ENCODE assay signal across 11 mouse cellular contexts in genomic region chr10:97265959-97266517, GRCm38 (mm10).
DNase-seq lines count a peak whose midpoint lies in the region; ATAC-seq and TF ChIP-seq lines count a peak whose summit lies in the region.
"Had no signal": no experiment of that assay in that cellular context is flagged by ENCODE, and none has a peak within 500 bp of the region (broad histone marks: within the 10 kb centered on the region; RNA-seq: fewer than 3 reads in every experiment).

No protein-coding gene starts in this region.

- H3K9me3 ChIP-seq in intestine, embryonic 15.5 days = no peaks in the 10 kb centered on the region
- H3K9me3 ChIP-seq in intestine, postnatal 0 days (ENCODE audit: control insufficient read depth) = no peaks in the 10 kb centered on the region

- no peak for TF ChIP-seq CTCF in intestine, postnatal 0 days (IDR thresholded peaks at IDR 0.05; ENCODE audit: low read depth)

- no peaks in the 10 kb centered on the region for H3K4me1 ChIP-seq in intestine, embryonic 15.5 days (replicated peaks)
- H3K4me1 ChIP-seq in intestine, postnatal 0 days (replicated peaks; ENCODE audit: control insufficient read depth, insufficient read depth, low read length) = no peaks in the 10 kb centered on the region

- ATAC-seq in intestine, embryonic 15.5 days = peak; percentile 53; the same call in 1 of the 2 replicates
- ATAC-seq in intestine, postnatal 0 days = no peak
- ATAC-seq in inflammation-experienced regulatory T-cells, adult 6 months = no peak

- no peak overlapping the region for H3K9ac ChIP-seq in intestine, embryonic 15.5 days
- H3K9ac ChIP-seq in intestine, postnatal 0 days (ENCODE audit: low read depth, low read length) = no peak overlapping the region

- 55% methylated on average over 6 of the region's 6 CpGs for WGBS in intestine, embryonic 15.5 days
- WGBS in intestine, postnatal 0 days = 69% methylated on average over 6 of the region's 6 CpGs

- DNase-seq in MN1 (ENCODE audit: low spot score) = peak; percentile 13
- DNase-seq in embryo, embryonic 11.5 days (ENCODE audit: low read depth, low spot score) = peak; percentile 57
- peak; percentile 69 for DNase-seq in hindlimb bud, embryonic 11.5 days (ENCODE audit: extremely low spot score, low read depth, low spot score)
- DNase-seq in thymus, postnatal 0 days (ENCODE audit: low spot score) = no peak
- no peak for DNase-seq in kidney, adult 11 months
- DNase-seq: cerebellum, postnatal 36 days; gastrocnemius, postnatal 25 days; thymus, postnatal 14 days had no signal

- H3K27me3 ChIP-seq in intestine, embryonic 15.5 days (replicated peaks) = no peaks in the 10 kb centered on the region
- H3K27me3 ChIP-seq in intestine, postnatal 0 days (replicated peaks; ENCODE audit: control insufficient read depth, insufficient read depth, low read length) = no peaks in the 10 kb centered on the region

- H3K4me3 ChIP-seq in intestine, embryonic 15.5 days (replicated peaks) = no peak overlapping the region
- H3K4me3 ChIP-seq in intestine, postnatal 0 days (ENCODE audit: low read depth, low read length) = no peak overlapping the region

- H3K4me2 ChIP-seq in intestine, embryonic 15.5 days (replicated peaks) = no peak overlapping the region
- H3K4me2 ChIP-seq in intestine, postnatal 0 days (replicated peaks; ENCODE audit: low read depth) = no peak overlapping the region

- no peaks in the 10 kb centered on the region for H3K36me3 ChIP-seq in intestine, embryonic 15.5 days
- H3K36me3 ChIP-seq in intestine, postnatal 0 days (ENCODE audit: control insufficient read depth, insufficient read depth) = no peaks in the 10 kb centered on the region

- no peak overlapping the region for H3K27ac ChIP-seq in intestine, embryonic 15.5 days
- H3K27ac ChIP-seq in intestine, postnatal 0 days (ENCODE audit: low read depth, low read length) = no peak overlapping the region

Comparison
In these comparisons a context has a peak if more than half of its experiments do, and no peak if none do; other contexts are left out.
1. DNase-seq: peak in MN1 (single experiment), embryo, embryonic 11.5 days (single experiment) and hindlimb bud, embryonic 11.5 days (single experiment); none in thymus, postnatal 0 days (single experiment) and kidney, adult 11 months (single experiment).